Mouse (Mus musculus) small intestine, adult 2 months (tissue): Measurements from ENCODE around the gene Hacd2. TPM values are rescaled to one million over a fixed set of nuclear protein-coding genes. Genes with fewer than 3 reads are reported as not detected.

Source experiments
- H3K27ac ChIP-seq: fragments of 200-500 bp; 2 replicates; pipeline ENCODE4 v1.5.1; 2012; ENCODE audit warnings: low read depth, low read length, control low read depth, inconsistent platforms; ENCODE audit not compliant: insufficient read depth
- H3K27me3 ChIP-seq: fragments of 200-500 bp; 2 replicates; pipeline ENCODE4 v1.6.1; 2012; ENCODE audit warnings: mild to moderate bottlenecking, moderate library complexity, low read length, inconsistent platforms; ENCODE audit not compliant: control insufficient read depth, insufficient read depth
- H3K36me3 ChIP-seq: fragments of 200-500 bp; 2 replicates; pipeline ENCODE4 v1.6.1; 2012; ENCODE audit warnings: mild to moderate bottlenecking, low read length, control low read depth, inconsistent platforms; ENCODE audit not compliant: control insufficient read depth, insufficient read depth
- H3K4me1 ChIP-seq: fragments of 200-500 bp; 2 replicates; pipeline ENCODE4 v1.6.1; 2012; ENCODE audit warnings: low read length, inconsistent platforms, mixed read lengths; ENCODE audit not compliant: control insufficient read depth, insufficient read depth, insufficient read length
- H3K4me3 ChIP-seq: fragments of 200-500 bp; 2 replicates; pipeline ENCODE4 v1.5.1; 2012; ENCODE audit warnings: low read depth, mild to moderate bottlenecking, control low read depth, inconsistent platforms, low read length, moderate library complexity
- CTCF ChIP-seq: fragments of 200-500 bp; IDR thresholded peaks from 2 replicates; pipeline ENCODE4 v1.5.1; 2012; ENCODE audit warnings: low read depth, mild to moderate bottlenecking, control low read depth, inconsistent platforms, low read length, moderate library complexity, mixed read lengths; ENCODE audit not compliant: insufficient replicate concordance, insufficient read length; ENCODE audit errors: extremely low read depth
- POLR2A ChIP-seq: fragments of 200-500 bp; IDR thresholded peaks from 2 replicates; pipeline ENCODE4 v1.6.1; 2012; ENCODE audit warnings: low read depth, mild to moderate bottlenecking, control low read depth, inconsistent platforms, low read length, moderate library complexity
- WGBS: fragments of 180-500 bp; shearing (Covaris S2); methylation state at CpG from one replicate; pipeline ENCODE4 v1.1.7; 2018; 5-methylcytosine and 5-hydroxymethylcytosine counted together
- polyA plus RNA-seq: library from polyadenylated mRNA; depleted of rRNA; stranded (reverse); fragments of >200 nt; gene quantifications from 2 replicates; pipeline ENCODE4 v1.2.3, GENCODE M21; 2012

Gene Hacd2
- polyA plus RNA-seq, 1 experiment: 34.9 TPM

GRCm38 (mm10) chr16:35056306-35056705, 34.1 kb downstream of the Hacd2 start:
- WGBS: 22% methylated on average over 5 of the region's 5 CpGs
- no peak overlapping the region for H3K4me3 ChIP-seq
- no peak for TF ChIP-seq CTCF
- no peak for TF ChIP-seq POLR2A
- H3K27me3 ChIP-seq: no peaks in the 10 kb centered on the region
- H3K27ac ChIP-seq: no peak overlapping the region
- peaks cover 3% of the 10 kb centered on the region; the same call in 1 of the 2 replicates for H3K36me3 ChIP-seq
- H3K4me1 ChIP-seq: no peaks in the 10 kb centered on the region

- H3K27ac ChIP-seq: no peak overlapping the region
- 83% methylated on average over 3 of the region's 3 CpGs for WGBS
- no peaks in the 10 kb centered on the region for H3K4me1 ChIP-seq
- H3K36me3 ChIP-seq: peaks cover 3% of the 10 kb centered on the region; the same call in 1 of the 2 replicates
- H3K27me3 ChIP-seq: no peaks in the 10 kb centered on the region
- H3K4me3 ChIP-seq: no peak overlapping the region
- TF ChIP-seq CTCF (no peak), POLR2A (no peak)
Measured at GRCm38 (mm10) chr16:35056786-35057185, 34.6 kb downstream of the Hacd2 start.

GRCm38 (mm10) chr16:35061017-35061416, 38.8 kb downstream of the Hacd2 start:
- Histone ChIP-seq H3K4me3 (no peak overlapping the region), H3K27ac (no peak overlapping the region), H3K36me3 (peaks cover 5% of the 10 kb centered on the region; the same call in 1 of the 2 replicates), H3K4me1 (no peaks in the 10 kb centered on the region), H3K27me3 (no peaks in the 10 kb centered on the region)
- TF ChIP-seq POLR2A: no peak
- no peak for TF ChIP-seq CTCF
- WGBS: 65% methylated on average over 2 of the region's 2 CpGs

- Histone ChIP-seq H3K36me3 (peaks cover 3% of the 10 kb centered on the region; the same call in 1 of the 2 replicates), H3K4me1 (peaks cover 3% of the 10 kb centered on the region; the same call in 1 of the 2 replicates), H3K4me3 (no peak overlapping the region), H3K27ac (no peak overlapping the region), H3K27me3 (no peaks in the 10 kb centered on the region)
- TF ChIP-seq CTCF (no peak), POLR2A (no peak)
- WGBS: 95% methylated on average over 6 of the region's 6 CpGs
Measured at GRCm38 (mm10) chr16:35065724-35066123, 43.5 kb downstream of the Hacd2 start.

- WGBS: 75% methylated on average over 8 of the region's 8 CpGs
- H3K36me3 ChIP-seq: peaks cover 3% of the 10 kb centered on the region; the same call in 1 of the 2 replicates
Measured at GRCm38 (mm10) chr16:35067095-35067494, 44.9 kb downstream of the Hacd2 start.

GRCm38 (mm10) chr16:35067631-35068030, 45.4 kb downstream of the Hacd2 start:
- TF ChIP-seq CTCF: no peak
- Histone ChIP-seq H3K36me3 (0 out of 2 replicates have a peak, but pooled peaks cover 1% of the 10 kb centered on the region), H3K4me1 (peaks cover 3% of the 10 kb centered on the region; the same call in 1 of the 2 replicates), H3K27ac (no peak overlapping the region), H3K27me3 (no peaks in the 10 kb centered on the region), H3K4me3 (no peak overlapping the region)
- WGBS: 95% methylated on average over 3 of the region's 3 CpGs

More at GRCm38 (mm10) chr16:35067095-35067494, 44.9 kb downstream of the Hacd2 start:
- Histone ChIP-seq H3K4me1 (peaks cover 3% of the 10 kb centered on the region; the same call in 1 of the 2 replicates), H3K27me3 (no peaks in the 10 kb centered on the region), H3K4me3 (no peak overlapping the region), H3K27ac (no peak overlapping the region)
- no peak for TF ChIP-seq POLR2A
- TF ChIP-seq CTCF: no peak

DNA sequence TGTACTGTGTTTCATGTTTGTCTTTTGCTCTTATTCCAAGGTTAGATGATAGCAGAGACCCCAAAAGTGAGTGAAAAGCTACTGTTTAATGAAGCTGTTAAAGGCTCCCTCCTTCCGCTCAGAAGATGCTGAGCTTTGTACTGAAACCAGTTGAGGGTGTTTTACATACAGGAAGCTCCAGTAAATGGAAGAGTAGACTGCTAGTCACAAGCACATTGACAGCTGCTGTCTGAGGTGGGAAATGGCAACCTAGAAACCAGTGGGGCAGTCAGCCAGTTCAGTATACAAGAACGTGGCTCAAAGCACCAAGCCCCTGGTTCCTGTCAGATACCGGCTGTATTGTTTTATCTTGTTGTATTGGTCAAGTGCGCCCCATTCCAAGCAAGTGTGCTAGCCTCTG, 46.7 kb downstream of the Hacd2 start:
- no peak for TF ChIP-seq CTCF
- no peak for TF ChIP-seq POLR2A
- H3K36me3 ChIP-seq: 0 out of 2 replicates have a peak, but pooled peaks cover 1% of the 10 kb centered on the region
- 90% methylated on average over 4 of the region's 4 CpGs for WGBS

DNA sequence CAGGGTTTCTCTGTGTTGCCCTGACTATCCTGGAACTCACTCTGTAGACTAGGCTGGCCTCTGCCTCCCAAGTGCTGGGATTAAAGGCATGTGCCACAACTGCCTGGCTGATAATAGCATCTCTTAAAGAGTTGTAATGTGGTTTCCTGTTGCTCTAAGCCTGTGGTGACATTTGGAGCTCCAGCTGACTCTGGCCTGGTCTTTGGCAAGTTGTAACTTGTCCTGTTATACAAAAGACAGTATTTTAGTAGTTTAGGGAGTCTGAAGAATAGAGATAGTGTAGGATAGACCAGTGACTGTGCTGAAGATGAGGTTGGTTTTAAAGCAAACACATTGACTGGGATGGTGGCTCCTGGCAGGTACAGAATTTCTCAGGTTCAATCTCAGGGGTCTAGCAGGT, 52.2 kb downstream of the Hacd2 start:
- Histone ChIP-seq H3K27ac (no peak overlapping the region), H3K36me3 (peaks cover 17% of the 10 kb centered on the region), H3K27me3 (no peaks in the 10 kb centered on the region), H3K4me3 (no peak overlapping the region), H3K4me1 (no peaks in the 10 kb centered on the region)
- TF ChIP-seq POLR2A (no peak), CTCF (no peak)

More for the DNA sequence above, 46.7 kb downstream of the Hacd2 start:
- Histone ChIP-seq H3K27ac (no peak overlapping the region), H3K4me3 (no peak overlapping the region), H3K27me3 (no peaks in the 10 kb centered on the region), H3K4me1 (peaks cover 3% of the 10 kb centered on the region; the same call in 1 of the 2 replicates)
